Mouse (Mus musculus): ENCODE data around the gene Sfmbt1.

Gene Sfmbt1

GRCm38 (mm10) chr14:30826174-30827140, 111.8 kb downstream of the Sfmbt1 start:
- no peak for DNase-seq (ENCODE audit: low spot score)

GRCm38 (mm10) chr14:30827480-30827879, 112.8 kb downstream of the Sfmbt1 start:
- DNase-seq (ENCODE audit: low spot score): no peak

GRCm38 (mm10) chr14:30828077-30828476, 113.4 kb downstream of the Sfmbt1 start:
- DNase-seq (ENCODE audit: low spot score): no peak

- DNase-seq (ENCODE audit: low spot score): no peak
Observed at GRCm38 (mm10) chr14:30828635-30829460, 114.2 kb downstream of the Sfmbt1 start.

GRCm38 (mm10) chr14:30837416-30837996, 122.9 kb downstream of the Sfmbt1 start:
- DNase-seq (ENCODE audit: low spot score): no peak

- no peak for DNase-seq (ENCODE audit: low spot score)
Observed at GRCm38 (mm10) chr14:30843701-30844100, 129.1 kb downstream of the Sfmbt1 start.

GRCm38 (mm10) chr14:30850504-30850903, 135.9 kb downstream of the Sfmbt1 start:
- DNase-seq (ENCODE audit: low spot score): no peak

GRCm38 (mm10) chr14:30852325-30852724, 137.7 kb downstream of the Sfmbt1 start:
- no peak for DNase-seq (ENCODE audit: low spot score)

GRCm38 (mm10) chr14:30855316-30855715, 140.7 kb downstream of the Sfmbt1 start:
- DNase-seq (ENCODE audit: low spot score): no peak

- DNase-seq (ENCODE audit: low spot score): no peak
Observed at GRCm38 (mm10) chr14:30856885-30857507, 142.3 kb downstream of the Sfmbt1 start.

GRCm38 (mm10) chr14:30857990-30858389, 143.3 kb downstream of the Sfmbt1 start:
- no peak for DNase-seq (ENCODE audit: low spot score)

- no peak for DNase-seq (ENCODE audit: low spot score)
Observed at GRCm38 (mm10) chr14:30861421-30862125, 146.9 kb downstream of the Sfmbt1 start.

GRCm38 (mm10) chr14:30862368-30862767, 147.7 kb downstream of the Sfmbt1 start:
- no peak for DNase-seq (ENCODE audit: low spot score)

GRCm38 (mm10) chr14:30865311-30865710, 150.7 kb downstream of the Sfmbt1 start:
- DNase-seq (ENCODE audit: low spot score): no peak

GRCm38 (mm10) chr14:30867042-30867441, 152.4 kb downstream of the Sfmbt1 start:
- peak; percentile 55 for DNase-seq (ENCODE audit: low spot score)

- DNase-seq (ENCODE audit: low spot score): no peak
Observed at GRCm38 (mm10) chr14:30868826-30869225, 154.2 kb downstream of the Sfmbt1 start.

- no peak for DNase-seq (ENCODE audit: low spot score)
Observed at GRCm38 (mm10) chr14:30869391-30869801, 154.7 kb downstream of the Sfmbt1 start.

- no peak for DNase-seq (ENCODE audit: low spot score)
Observed at GRCm38 (mm10) chr14:30870206-30871147, 155.8 kb downstream of the Sfmbt1 start.

Measured in layer of hippocampus, adult 9-10 months (tissue).